Mouse (Mus musculus) lung, postnatal 0 days (tissue): ENCODE results near the gene Pias1. TPM values are rescaled to one million over a fixed set of nuclear protein-coding genes. Genes with fewer than 3 reads are reported as not detected.
A peak's percentile ranks its signal among the peaks of the same experiment; 100 is the strongest.

Experiments
- ATAC-seq: fragments of 200-750 bp; cut with Nextera tagmentation; 2 replicates; pipeline ENCODE4 v1.8.0; 2017; ENCODE audit warnings: moderate library complexity
- DNase-seq: peaks from one replicate; pipeline ENCODE4 v3.0.0-alpha.2; 2016; ENCODE audit warnings: low spot score
- H3K27ac ChIP-seq: fragments of 300-500 bp; sonication (generic); 2 replicates; pipeline ENCODE4 v1.5.1; 2014; ENCODE audit warnings: antibody characterized with exemption, mild to moderate bottlenecking, low read length, mixed read lengths
- H3K27me3 ChIP-seq: fragments of 300-500 bp; sonication (generic); replicated peaks from 2 replicates; pipeline ENCODE4 v1.6.1; 2014; ENCODE audit warnings: low read length, mixed read lengths; ENCODE audit not compliant: insufficient read depth
- H3K36me3 ChIP-seq: fragments of 300-500 bp; sonication (generic); 2 replicates; pipeline ENCODE4 v1.6.1; 2014; ENCODE audit warnings: low read length, mixed read lengths; ENCODE audit not compliant: insufficient read depth
- H3K4me1 ChIP-seq: fragments of 300-500 bp; sonication (generic); 2 replicates; pipeline ENCODE4 v1.6.1; 2014; ENCODE audit warnings: antibody characterized with exemption, low read depth, low read length, mixed read lengths; ENCODE audit not compliant: insufficient read depth
- H3K4me2 ChIP-seq: fragments of 300-500 bp; sonication (generic); replicated peaks from 2 replicates; pipeline ENCODE4 v1.6.1; 2014; ENCODE audit warnings: low read depth, mild to moderate bottlenecking, low read length, moderate library complexity, mixed read lengths
- H3K4me3 ChIP-seq: fragments of 300-500 bp; sonication (generic); 2 replicates; pipeline ENCODE4 v1.5.1; 2014; ENCODE audit warnings: low read depth, low read length
- H3K9ac ChIP-seq: fragments of 300-500 bp; sonication (generic); replicated peaks from 2 replicates; pipeline ENCODE4 v1.6.1; 2014; ENCODE audit warnings: low read depth, mild to moderate bottlenecking
- H3K9me3 ChIP-seq: fragments of 300-500 bp; sonication (generic); 2 replicates; pipeline ENCODE4 v1.6.1; 2016; ENCODE audit warnings: low read length, mixed read lengths
- CTCF ChIP-seq: IDR thresholded peaks from 2 replicates; pipeline ENCODE4 v1.5.1; 2016; ENCODE audit warnings: antibody characterized with exemption, mild to moderate bottlenecking
- EP300 ChIP-seq: IDR thresholded peaks from 2 replicates; pipeline ENCODE4 v1.6.1; 2016; ENCODE audit warnings: antibody characterized with exemption, mild to moderate bottlenecking, control low read depth
- WGBS: fragments of 180-500 bp; shearing (Covaris S2); extraction: QIAGEN DNeasy Blood & Tissue Kit; methylation state at CpG from one replicate; pipeline ENCODE4 v1.1.7; 2014; 5-methylcytosine and 5-hydroxymethylcytosine counted together
- polyA plus RNA-seq: library from polyadenylated mRNA; unstranded; fragments of >200 nt; fragmentation: Nextera tagmentation; extraction: Ambion mirVana; gene quantifications from 2 replicates; pipeline ENCODE4 v1.2.1, GENCODE M21; 2015

Gene Pias1
- polyA plus RNA-seq, 1 experiment from 2014 or later, result 59.6 TPM

DNA sequence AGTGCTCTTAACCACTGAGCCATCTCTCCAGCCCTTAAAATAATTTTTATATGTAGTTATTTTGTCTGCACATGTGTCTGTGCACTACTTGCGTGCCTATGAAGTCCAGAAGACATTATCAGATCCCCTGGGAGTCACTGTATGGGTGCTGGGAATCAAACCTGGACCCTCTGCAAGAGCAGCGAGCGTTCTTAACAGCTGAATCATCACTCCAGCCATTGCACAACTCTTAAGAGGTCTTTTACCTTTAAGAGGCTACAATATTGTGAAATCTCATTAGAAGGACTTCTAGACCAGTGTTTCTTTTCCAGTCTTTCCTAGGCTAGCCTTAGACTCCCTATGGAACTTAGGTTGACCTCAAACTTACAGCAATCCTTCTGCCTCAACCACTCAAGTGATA lies 21.7 kb downstream of the Pias1 start:
- no peak overlapping the region for H3K4me3 ChIP-seq
- WGBS, result 73% methylated on average over 3 of the region's 3 CpGs
- H3K27ac ChIP-seq, result no peak overlapping the region
- H3K4me2 ChIP-seq, result no peak overlapping the region
- TF ChIP-seq CTCF (no peak), EP300 (peak; percentile 75)
- H3K9ac ChIP-seq, result no peak overlapping the region
- DNase-seq (peak; percentile 60), ATAC-seq (peak; percentile 49; the same call in 1 of the 2 replicates)
- no peaks in the 10 kb centered on the region for H3K9me3 ChIP-seq
- no peaks in the 10 kb centered on the region for H3K27me3 ChIP-seq
- H3K4me1 ChIP-seq, result peaks cover 12% of the 10 kb centered on the region; the same call in 1 of the 2 replicates
- H3K36me3 ChIP-seq, result no peaks in the 10 kb centered on the region

DNA sequence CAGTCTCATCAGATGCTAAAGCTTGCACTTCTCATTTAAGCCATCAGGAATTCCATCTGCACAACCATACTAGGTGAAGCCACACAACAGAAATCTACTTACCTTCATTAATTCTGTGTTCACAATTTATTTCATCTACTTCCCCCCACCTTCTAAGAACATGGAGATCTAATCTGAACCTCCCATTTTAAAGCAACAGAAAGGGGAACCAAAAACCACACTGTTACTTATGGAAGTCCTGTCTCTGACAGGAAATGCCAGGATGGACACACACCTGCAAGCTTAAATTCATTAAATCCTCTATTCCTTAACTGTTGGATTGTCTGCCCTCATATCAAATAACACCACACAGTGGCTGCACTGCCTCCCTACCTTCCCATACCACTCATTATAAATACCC lies 35.0 kb downstream of the Pias1 start:
- ATAC-seq, result no peak
- no peak for DNase-seq
- no peaks in the 10 kb centered on the region for H3K27me3 ChIP-seq
- no peak overlapping the region for H3K4me2 ChIP-seq
- TF ChIP-seq EP300, result no peak
- no peak for TF ChIP-seq CTCF
- no peaks in the 10 kb centered on the region for H3K36me3 ChIP-seq
- H3K4me1 ChIP-seq, result 0 out of 2 replicates have a peak, but pooled peaks cover 6% of the 10 kb centered on the region
- no peaks in the 10 kb centered on the region for H3K9me3 ChIP-seq
- H3K9ac ChIP-seq, result no peak overlapping the region
- no peak overlapping the region for H3K27ac ChIP-seq
- no peak overlapping the region for H3K4me3 ChIP-seq

DNA sequence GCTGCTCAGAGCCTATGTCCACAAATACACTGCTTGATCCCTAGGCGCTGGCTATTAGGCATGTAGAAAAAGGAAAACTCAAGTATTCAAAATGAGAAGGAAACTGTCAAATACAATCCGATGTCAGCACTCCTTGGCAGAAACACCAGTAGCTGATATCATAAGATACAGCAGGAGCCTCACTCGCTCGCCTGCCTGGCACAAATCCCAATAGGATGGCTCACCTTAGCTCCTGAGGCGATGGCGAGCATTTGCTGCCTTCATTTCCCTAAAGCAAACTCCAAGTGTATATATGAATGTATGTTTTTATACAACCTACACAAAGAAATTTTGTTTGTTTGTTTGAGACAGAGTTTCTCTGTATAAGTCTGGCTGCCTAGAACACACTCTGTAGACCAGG lies 42.4 kb downstream of the Pias1 start:
- 83% methylated on average over 6 of the region's 6 CpGs for WGBS
- TF ChIP-seq EP300, result no peak
- no peak for TF ChIP-seq CTCF
- Histone ChIP-seq H3K36me3 (no peaks in the 10 kb centered on the region), H3K9ac (no peak overlapping the region), H3K9me3 (no peaks in the 10 kb centered on the region), H3K27me3 (no peaks in the 10 kb centered on the region), H3K4me1 (0 out of 2 replicates have a peak, but pooled peaks cover 2% of the 10 kb centered on the region), H3K27ac (no peak overlapping the region), H3K4me2 (no peak overlapping the region), H3K4me3 (no peak overlapping the region)
- no peak for ATAC-seq
- no peak for DNase-seq

GRCm38 (mm10) chr9:62944063-62944462 lies 43.7 kb downstream of the Pias1 start:
- H3K4me1 ChIP-seq, result 0 out of 2 replicates have a peak, but pooled peaks cover 2% of the 10 kb centered on the region
- TF ChIP-seq CTCF (no peak), EP300 (no peak)
- no peak overlapping the region for H3K27ac ChIP-seq
- H3K9ac ChIP-seq, result no peak overlapping the region
- no peak overlapping the region for H3K4me2 ChIP-seq
- H3K36me3 ChIP-seq, result no peaks in the 10 kb centered on the region
- H3K4me3 ChIP-seq, result no peak overlapping the region
- H3K9me3 ChIP-seq, result no peaks in the 10 kb centered on the region
- H3K27me3 ChIP-seq, result no peaks in the 10 kb centered on the region
- ATAC-seq (no peak), DNase-seq (peak; percentile 40)
- WGBS, result 97% methylated on average over 1 of the region's 1 CpGs

DNA sequence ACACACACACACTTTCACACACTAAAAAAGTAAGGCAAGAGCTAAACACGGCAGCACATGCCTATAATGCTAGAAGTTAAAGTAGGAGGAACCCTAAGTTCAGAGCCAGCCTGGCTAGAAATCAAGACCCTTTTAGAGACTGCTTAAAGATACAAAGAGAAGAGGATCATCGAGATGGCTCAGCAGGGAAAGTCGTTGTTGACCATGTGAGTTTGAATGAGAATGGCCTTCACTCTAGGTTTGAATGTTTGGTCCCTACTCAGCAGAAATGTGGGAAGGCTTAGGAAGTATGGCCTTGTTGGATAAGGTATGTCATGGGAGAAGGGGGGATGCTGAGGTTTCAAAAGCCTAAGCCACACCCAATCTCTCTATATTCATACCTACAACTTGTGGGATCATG lies 46.8 kb downstream of the Pias1 start:
- no peak overlapping the region for H3K27ac ChIP-seq
- H3K4me2 ChIP-seq, result no peak overlapping the region
- ATAC-seq (no peak), DNase-seq (no peak)
- no peaks in the 10 kb centered on the region for H3K27me3 ChIP-seq
- no peak overlapping the region for H3K9ac ChIP-seq
- TF ChIP-seq EP300 (no peak), CTCF (no peak)
- peaks cover 12% of the 10 kb centered on the region for H3K4me1 ChIP-seq
- no peaks in the 10 kb centered on the region for H3K9me3 ChIP-seq
- no peaks in the 10 kb centered on the region for H3K36me3 ChIP-seq
- 87% methylated on average over 3 of the region's 3 CpGs for WGBS
- no peak overlapping the region for H3K4me3 ChIP-seq

GRCm38 (mm10) chr9:62935854-62936253 lies 51.9 kb downstream of the Pias1 start:
- 64% methylated on average over 5 of the region's 5 CpGs for WGBS
- no peak overlapping the region for H3K27ac ChIP-seq
- DNase-seq, result no peak

More at GRCm38 (mm10) chr9:62935854-62936253, 51.9 kb downstream of the Pias1 start:
- no peaks in the 10 kb centered on the region for H3K9me3 ChIP-seq
- H3K4me1 ChIP-seq, result peaks cover 12% of the 10 kb centered on the region
- H3K4me2 ChIP-seq, result no peak overlapping the region
- no peak for ATAC-seq
- no peaks in the 10 kb centered on the region for H3K27me3 ChIP-seq
- H3K9ac ChIP-seq, result no peak overlapping the region
- H3K36me3 ChIP-seq, result no peaks in the 10 kb centered on the region
- TF ChIP-seq EP300, result no peak
- no peak for TF ChIP-seq CTCF
- H3K4me3 ChIP-seq, result no peak overlapping the region
